Mouse (Mus musculus) kidney, embryonic 16.5 days (tissue): Measurements from ENCODE around the gene Tmed5. TPM values are rescaled to one million over a fixed set of nuclear protein-coding genes. Genes with fewer than 3 reads are reported as not detected.
"Not testable (repeated sequence)": the region's sequence is repeated elsewhere in the genome, so short reads cannot be mapped to it uniquely, and the experiment has no call there.

Source experiments
- ATAC-seq: fragments of 200-750 bp; cut with Nextera tagmentation; 2 replicates; pipeline ENCODE4 v1.8.0; 2017; ENCODE audit warnings: moderate TSS enrichment; ENCODE audit not compliant: low FRiP score, low TSS enrichment
- H3K27ac ChIP-seq: fragments of 300-500 bp; sonication (generic); 2 replicates; pipeline ENCODE4 v1.5.1; 2014; ENCODE audit warnings: low read length
- H3K27me3 ChIP-seq: fragments of 300-500 bp; sonication (generic); 2 replicates; pipeline ENCODE4 v1.6.1; 2014; ENCODE audit warnings: low read length, control low read depth, mixed read lengths; ENCODE audit not compliant: insufficient read depth
- H3K36me3 ChIP-seq: fragments of 300-500 bp; sonication (generic); 2 replicates; pipeline ENCODE4 v1.6.1; 2014; ENCODE audit warnings: low read length, control low read depth, mixed read lengths; ENCODE audit not compliant: insufficient read depth
- H3K4me1 ChIP-seq: fragments of 300-500 bp; sonication (generic); 2 replicates; pipeline ENCODE4 v1.6.1; 2014; ENCODE audit warnings: low read length, control low read depth, mixed read lengths; ENCODE audit not compliant: insufficient read depth
- H3K4me2 ChIP-seq: fragments of 300-500 bp; sonication (generic); replicated peaks from 2 replicates; pipeline ENCODE4 v1.6.1; 2014; ENCODE audit warnings: low read depth, low read length
- H3K4me3 ChIP-seq: fragments of 300-500 bp; sonication (generic); 2 replicates; pipeline ENCODE4 v1.5.1; 2014; ENCODE audit warnings: mild to moderate bottlenecking, low read length
- H3K9ac ChIP-seq: fragments of 300-500 bp; sonication (generic); replicated peaks from 2 replicates; pipeline ENCODE4 v1.6.1; 2014; ENCODE audit warnings: low read length
- H3K9me3 ChIP-seq: fragments of 300-500 bp; sonication (generic); 2 replicates; pipeline ENCODE4 v1.6.1; 2016; ENCODE audit warnings: low read length, control low read depth
- WGBS: fragments of 180-500 bp; shearing (Covaris S2); extraction: QIAGEN DNeasy Blood & Tissue Kit; methylation state at CpG from one replicate; pipeline ENCODE4 v1.1.7; 2014; 5-methylcytosine and 5-hydroxymethylcytosine counted together
- polyA plus RNA-seq: library from polyadenylated mRNA; unstranded; fragments of >200 nt; fragmentation: Nextera tagmentation; extraction: Ambion mirVana; gene quantifications from 2 replicates; pipeline ENCODE4 v1.2.1, GENCODE M21; 2015

Gene Tmed5
- polyA plus RNA-seq, 1 experiment from 2014 or later: 40.3 TPM

GRCm38 (mm10) chr5:108100196-108100595, 32.2 kb downstream of the Tmed5 start:
- H3K27ac ChIP-seq: no peak overlapping the region
- peaks cover 36% of the 10 kb centered on the region for H3K36me3 ChIP-seq
- no peaks in the 10 kb centered on the region for H3K4me1 ChIP-seq
- no peaks in the 10 kb centered on the region for H3K9me3 ChIP-seq
- no peaks in the 10 kb centered on the region for H3K27me3 ChIP-seq
- H3K4me2 ChIP-seq: no peak overlapping the region
- H3K4me3 ChIP-seq: no peak overlapping the region
- no peak overlapping the region for H3K9ac ChIP-seq
- ATAC-seq: no peak

GRCm38 (mm10) chr5:108097676-108098075, 34.7 kb downstream of the Tmed5 start:
- Histone ChIP-seq H3K9ac (no peak overlapping the region), H3K9me3 (no peaks in the 10 kb centered on the region), H3K4me1 (no peaks in the 10 kb centered on the region), H3K4me3 (no peak overlapping the region), H3K27ac (no peak overlapping the region), H3K4me2 (no peak overlapping the region), H3K27me3 (no peaks in the 10 kb centered on the region), H3K36me3 (peaks cover 37% of the 10 kb centered on the region)
- WGBS: 88% methylated on average over 3 of the region's 3 CpGs
- ATAC-seq: no peak

GRCm38 (mm10) chr5:108092731-108093130, 39.7 kb downstream of the Tmed5 start:
- H3K27me3 ChIP-seq, H3K9me3 ChIP-seq, H3K27ac ChIP-seq, H3K9ac ChIP-seq, H3K4me3 ChIP-seq, H3K4me2 ChIP-seq, ATAC-seq, H3K4me1 ChIP-seq: not testable (repeated sequence)
- 94% methylated on average over 8 of the region's 8 CpGs for WGBS
- H3K36me3 ChIP-seq: peaks cover 46% of the 10 kb centered on the region

GRCm38 (mm10) chr5:108085440-108085839, 47.0 kb downstream of the Tmed5 start:
- Histone ChIP-seq H3K36me3 (peaks cover 54% of the 10 kb centered on the region), H3K4me1 (no peaks in the 10 kb centered on the region), H3K27me3 (no peaks in the 10 kb centered on the region), H3K9ac (no peak overlapping the region), H3K9me3 (no peaks in the 10 kb centered on the region), H3K27ac (no peak overlapping the region), H3K4me3 (no peak overlapping the region), H3K4me2 (no peak overlapping the region)
- ATAC-seq: no peak
- 94% methylated on average over 2 of the region's 2 CpGs for WGBS

GRCm38 (mm10) chr5:108082380-108082779, 50.0 kb downstream of the Tmed5 start:
- Histone ChIP-seq H3K4me3 (no peak overlapping the region), H3K27me3 (no peaks in the 10 kb centered on the region), H3K4me1 (no peaks in the 10 kb centered on the region), H3K9me3 (no peaks in the 10 kb centered on the region), H3K4me2 (no peak overlapping the region), H3K27ac (no peak overlapping the region), H3K36me3 (peaks cover 50% of the 10 kb centered on the region), H3K9ac (no peak overlapping the region)
- no peak for ATAC-seq
- WGBS: 46% methylated on average over 2 of the region's 2 CpGs

- no peak for ATAC-seq
- no peak overlapping the region for H3K4me3 ChIP-seq
- peaks cover 50% of the 10 kb centered on the region for H3K36me3 ChIP-seq
- no peak overlapping the region for H3K9ac ChIP-seq
- H3K4me2 ChIP-seq: no peak overlapping the region
- peaks cover 7% of the 10 kb centered on the region; the same call in 1 of the 2 replicates for H3K9me3 ChIP-seq
- H3K27me3 ChIP-seq: no peaks in the 10 kb centered on the region
- H3K27ac ChIP-seq: no peak overlapping the region
- H3K4me1 ChIP-seq: no peaks in the 10 kb centered on the region
Measured at GRCm38 (mm10) chr5:108079603-108080002, 52.8 kb downstream of the Tmed5 start.

- H3K27ac ChIP-seq: no peak overlapping the region
- H3K4me1 ChIP-seq: no peaks in the 10 kb centered on the region
- ATAC-seq: no peak
- no peaks in the 10 kb centered on the region for H3K27me3 ChIP-seq
- H3K36me3 ChIP-seq: peaks cover 52% of the 10 kb centered on the region
- H3K9ac ChIP-seq: no peak overlapping the region
- H3K9me3 ChIP-seq: peaks cover 7% of the 10 kb centered on the region; the same call in 1 of the 2 replicates
- 71% methylated on average over 6 of the region's 6 CpGs for WGBS
- H3K4me3 ChIP-seq: no peak overlapping the region
- no peak overlapping the region for H3K4me2 ChIP-seq
Measured at GRCm38 (mm10) chr5:108076833-108077540, 55.4 kb downstream of the Tmed5 start.

- no peak overlapping the region for H3K27ac ChIP-seq
- no peak overlapping the region for H3K9ac ChIP-seq
- no peak overlapping the region for H3K4me2 ChIP-seq
- ATAC-seq: no peak
- H3K27me3 ChIP-seq: no peaks in the 10 kb centered on the region
- peaks cover 7% of the 10 kb centered on the region; the same call in 1 of the 2 replicates for H3K9me3 ChIP-seq
- no peak overlapping the region for H3K4me3 ChIP-seq
- H3K4me1 ChIP-seq: no peaks in the 10 kb centered on the region
- peaks cover 52% of the 10 kb centered on the region for H3K36me3 ChIP-seq
Measured at GRCm38 (mm10) chr5:108076241-108076640, 56.2 kb downstream of the Tmed5 start.

- H3K9me3 ChIP-seq: peaks cover 7% of the 10 kb centered on the region; the same call in 1 of the 2 replicates
- no peak for ATAC-seq
- H3K36me3 ChIP-seq: peaks cover 62% of the 10 kb centered on the region
- H3K4me3 ChIP-seq: no peak overlapping the region
- H3K27me3 ChIP-seq: no peaks in the 10 kb centered on the region
- 97% methylated on average over 1 of the region's 1 CpGs for WGBS
- no peak overlapping the region for H3K27ac ChIP-seq
- H3K4me2 ChIP-seq: no peak overlapping the region
- no peaks in the 10 kb centered on the region; the same call in 1 of the 2 replicates for H3K4me1 ChIP-seq
- no peak overlapping the region for H3K9ac ChIP-seq
Measured at GRCm38 (mm10) chr5:108072301-108072700, 60.1 kb downstream of the Tmed5 start.
